Mouse (Mus musculus) c-Kit-negative CD71-positive TER-119-positive erythroid progenitor cells, embryonic 14.5 days (primary cell): ENCODE data around the gene C1qtnf3.

Experiments
- DNase-seq: peaks from one replicate; pipeline ENCODE4 v3.0.0-alpha.2; 2013; ENCODE audit warnings: low read depth, low spot score

Gene C1qtnf3

GRCm38 (mm10) chr15:10951951-10952759, at the start of gene C1qtnf3:
TSS of gene C1qtnf3 (plus strand) at chr15:10952332.
- no peak for DNase-seq

GRCm38 (mm10) chr15:10902360-10902759, 49.8 kb upstream of the C1qtnf3 start:
- DNase-seq: no peak

GRCm38 (mm10) chr15:10916611-10917311, 35.4 kb upstream of the C1qtnf3 start:
- DNase-seq: no peak

- DNase-seq: no peak
Measured at GRCm38 (mm10) chr15:10917312-10917660, 34.8 kb upstream of the C1qtnf3 start.

- no peak for DNase-seq
Measured at GRCm38 (mm10) chr15:10920212-10920611, 31.9 kb upstream of the C1qtnf3 start.

- no peak for DNase-seq
Measured at GRCm38 (mm10) chr15:10921064-10921463, 31.1 kb upstream of the C1qtnf3 start.

GRCm38 (mm10) chr15:10922061-10922460, 30.1 kb upstream of the C1qtnf3 start:
- no peak for DNase-seq

- DNase-seq: no peak
Measured at GRCm38 (mm10) chr15:10922570-10922969, 29.6 kb upstream of the C1qtnf3 start.

- no peak for DNase-seq
Measured at GRCm38 (mm10) chr15:10923076-10923995, 28.8 kb upstream of the C1qtnf3 start.

- no peak for DNase-seq
Measured at GRCm38 (mm10) chr15:10927325-10927724, 24.8 kb upstream of the C1qtnf3 start.

- DNase-seq: no peak
Measured at GRCm38 (mm10) chr15:10928633-10929270, 23.4 kb upstream of the C1qtnf3 start.

- DNase-seq: no peak
Measured at GRCm38 (mm10) chr15:10933930-10934329, 18.2 kb upstream of the C1qtnf3 start.

- DNase-seq: no peak
Measured at GRCm38 (mm10) chr15:10940148-10941108, 11.7 kb upstream of the C1qtnf3 start.

- no peak for DNase-seq
Measured at GRCm38 (mm10) chr15:10941901-10942300, 10.2 kb upstream of the C1qtnf3 start.

GRCm38 (mm10) chr15:10947852-10948251, 4.3 kb upstream of the C1qtnf3 start:
- DNase-seq: no peak

- no peak for DNase-seq
Measured at GRCm38 (mm10) chr15:10952760-10953305, 701 bp downstream of the C1qtnf3 start.

- DNase-seq: no peak
Measured at GRCm38 (mm10) chr15:10953465-10953864, 1.3 kb downstream of the C1qtnf3 start.

GRCm38 (mm10) chr15:10954381-10955016, 2.4 kb downstream of the C1qtnf3 start:
- DNase-seq: no peak

GRCm38 (mm10) chr15:10955156-10955555, 3.0 kb downstream of the C1qtnf3 start:
- DNase-seq: no peak
